Mouse (Mus musculus) left cerebral cortex, postnatal 14 days (tissue): ENCODE measurements at regions not wholly inside any gene's neighbourhood (a gene's known extent, or its start where the extent isn't known, plus 50 kb on each side); places are given as distances from the start of the nearest gene placed in this dataset.
"Not testable (repeated sequence)": the region's sequence is repeated elsewhere in the genome, so short reads cannot be mapped to it uniquely, and the experiment has no call there.

Experiments
- DNase-seq, 2 experiments: peaks; one replicate each; pipeline ENCODE4 v3.0.0; 2021 to 2022; ENCODE audit warnings: low spot score in 2 of 2, mixed read lengths in 1 of 2
- intact Hi-C: fragments of 180-260 bp; cut with DNase I; formaldehyde crosslinking; loops from one replicate; pipeline ENCODE4 v1.15.1; 2025

DNA sequence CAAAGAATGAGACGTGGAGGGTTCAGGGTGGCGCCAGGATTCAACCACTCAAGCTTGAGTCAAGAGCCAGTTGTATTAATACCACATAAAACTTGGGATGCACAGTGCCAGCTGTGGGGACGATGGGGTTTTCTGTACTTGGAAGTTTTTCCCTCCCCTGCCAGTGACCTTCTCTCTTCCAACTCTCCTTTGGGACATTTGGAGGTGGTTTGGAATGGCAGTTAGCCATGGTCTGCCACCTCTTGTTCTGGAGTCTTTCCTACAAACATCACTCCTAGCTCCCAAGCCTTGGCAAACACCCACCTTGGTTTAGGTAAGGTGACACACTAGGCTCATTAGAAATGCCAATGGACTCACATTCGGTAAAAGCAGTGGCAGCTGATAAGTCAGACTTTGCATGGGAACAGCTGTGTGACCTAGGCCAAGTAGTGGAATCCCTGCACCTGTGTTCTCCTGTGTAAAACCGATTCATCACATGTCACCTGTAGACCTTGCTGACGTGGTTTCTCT lies 84.1 kb upstream of the Slc25a13 start:
- intact Hi-C loops, result no loop called here
- no peak for DNase-seq

DNA sequence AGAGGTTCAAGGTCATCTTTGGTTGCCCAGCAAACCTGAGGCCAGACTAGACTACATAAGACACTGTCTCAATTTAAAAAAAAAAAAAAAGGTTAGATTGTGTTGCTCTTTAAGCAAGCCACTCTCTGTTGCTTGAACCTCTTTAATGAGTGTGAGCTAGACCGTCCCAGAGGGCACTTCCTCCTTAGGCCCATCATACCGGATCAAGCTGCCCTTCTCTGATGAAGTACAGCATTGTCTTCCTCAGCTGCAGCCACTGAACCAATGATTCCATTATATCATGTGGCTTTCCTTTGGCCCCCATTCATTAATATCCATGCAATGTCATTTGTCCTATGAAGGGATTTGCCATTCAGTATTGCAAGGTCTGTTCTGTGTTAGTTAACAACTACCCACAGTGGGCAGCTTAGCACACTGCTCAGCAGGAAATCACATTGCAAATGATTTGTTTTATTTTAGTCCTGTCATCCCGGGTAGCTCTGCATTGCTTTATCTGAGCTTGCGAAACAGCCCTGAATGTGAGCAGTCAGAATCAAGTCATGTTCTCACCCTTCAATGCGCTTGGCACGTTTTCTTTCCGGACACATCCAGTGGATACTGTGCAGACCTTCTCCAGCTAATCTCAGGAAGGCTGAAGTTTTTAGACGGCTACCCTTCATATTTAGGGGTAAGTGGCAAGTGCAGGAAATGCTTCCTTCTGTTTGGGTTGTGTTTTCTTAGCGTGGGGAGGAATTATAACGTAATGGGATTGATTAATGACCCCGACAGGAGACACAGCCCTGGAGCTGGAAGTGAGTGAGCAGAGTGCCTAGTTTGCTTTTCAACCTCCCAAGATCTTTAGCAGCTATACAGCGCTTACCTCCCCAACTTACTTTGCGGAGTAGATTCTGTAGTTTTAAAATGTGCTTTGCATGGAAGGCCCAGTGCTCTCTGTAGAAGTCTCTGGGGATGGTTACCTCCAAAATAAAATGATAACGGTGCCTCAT lies 82.2 kb upstream of the Slc25a13 start:
- peak in 1 of 2 experiments; percentile 8 for DNase-seq
- intact Hi-C loops, result no loop called here

DNA sequence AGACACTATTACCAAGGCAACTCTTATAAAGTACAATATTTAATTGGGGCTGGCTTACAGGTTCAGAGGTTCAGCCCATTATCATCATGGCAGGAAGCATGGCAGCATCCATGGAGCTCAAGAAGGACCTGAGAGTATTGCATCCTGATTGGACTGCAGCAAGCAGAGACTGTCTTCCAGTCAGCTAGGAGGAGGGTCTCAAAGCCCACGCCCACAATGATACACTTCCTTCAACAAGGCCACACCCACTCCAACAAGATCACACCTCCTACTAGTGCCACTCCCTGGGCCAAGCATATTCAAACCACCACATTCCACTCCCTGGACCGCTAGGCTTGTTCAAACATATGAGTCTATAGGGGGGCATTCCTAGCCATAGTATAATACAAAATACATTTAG lies 78.6 kb upstream of the Slc25a13 start:
- intact Hi-C loops, DNase-seq: not testable (repeated sequence)

DNA sequence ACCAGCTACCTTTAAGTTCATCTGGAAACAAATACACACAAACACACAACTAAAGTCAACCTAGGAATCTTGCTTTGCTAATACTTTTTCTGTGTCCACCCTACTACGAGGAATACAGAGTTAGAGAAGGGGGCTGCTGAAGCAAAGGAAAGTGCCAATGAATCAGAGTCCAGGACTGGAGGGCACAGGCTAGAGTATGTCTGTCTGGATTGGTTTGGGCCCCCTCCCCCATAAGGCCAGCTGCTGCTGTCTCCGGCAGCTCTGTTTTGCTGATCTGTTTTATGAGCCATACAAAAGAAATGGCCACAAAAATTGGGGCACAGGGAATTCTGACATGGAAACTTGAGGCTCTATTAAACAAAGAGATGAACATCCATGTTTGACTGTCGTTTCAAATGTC lies 74.8 kb upstream of the Slc25a13 start:
- intact Hi-C loops, result no loop called here

DNA sequence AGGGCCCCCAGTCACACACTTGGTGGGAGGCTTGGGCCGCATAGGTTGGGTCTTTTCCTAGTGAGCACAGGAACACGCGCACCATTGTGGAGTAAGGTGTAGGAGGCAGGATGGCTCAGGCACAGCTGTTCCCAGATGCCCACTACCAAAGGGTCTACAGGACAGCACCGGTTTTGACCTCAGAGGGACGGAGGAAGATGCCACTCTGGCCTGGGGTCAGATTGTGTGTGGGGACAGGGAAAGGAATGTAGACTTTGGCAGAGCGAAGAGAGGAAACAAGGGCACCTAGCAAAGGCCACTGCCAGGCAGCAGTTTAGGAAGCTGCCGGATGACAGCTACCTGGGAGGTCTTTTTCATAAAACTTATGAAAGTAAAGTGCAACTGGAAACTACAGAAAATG lies 73.5 kb upstream of the Slc25a13 start:
- no peak for DNase-seq
- intact Hi-C loops, result no loop called here

More for the DNA sequence above, 74.8 kb upstream of the Slc25a13 start:
- DNase-seq, result no peak

DNA sequence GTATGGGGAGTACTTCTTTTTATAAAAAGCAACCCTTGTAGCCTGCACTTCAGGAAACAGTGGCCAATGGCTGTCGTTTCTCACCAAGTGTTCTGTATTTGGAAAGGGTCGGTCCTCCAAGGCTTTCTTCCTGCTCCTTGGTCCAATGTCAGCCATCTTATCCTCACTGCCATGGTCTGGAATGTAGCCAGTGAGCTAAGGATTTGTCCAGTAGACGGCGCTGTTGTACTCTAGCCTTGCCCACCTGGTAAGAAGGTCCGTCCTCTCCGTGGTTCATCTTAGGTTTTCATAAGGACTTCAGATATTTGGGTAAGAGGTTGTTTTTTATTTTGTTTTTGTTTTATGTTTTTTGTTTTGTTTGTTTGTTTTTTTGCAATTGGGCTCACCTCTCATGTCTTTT lies 72.8 kb upstream of the Slc25a13 start:
- DNase-seq, result peak; percentile 54 to 59
- intact Hi-C loops, result no loop called here

DNA sequence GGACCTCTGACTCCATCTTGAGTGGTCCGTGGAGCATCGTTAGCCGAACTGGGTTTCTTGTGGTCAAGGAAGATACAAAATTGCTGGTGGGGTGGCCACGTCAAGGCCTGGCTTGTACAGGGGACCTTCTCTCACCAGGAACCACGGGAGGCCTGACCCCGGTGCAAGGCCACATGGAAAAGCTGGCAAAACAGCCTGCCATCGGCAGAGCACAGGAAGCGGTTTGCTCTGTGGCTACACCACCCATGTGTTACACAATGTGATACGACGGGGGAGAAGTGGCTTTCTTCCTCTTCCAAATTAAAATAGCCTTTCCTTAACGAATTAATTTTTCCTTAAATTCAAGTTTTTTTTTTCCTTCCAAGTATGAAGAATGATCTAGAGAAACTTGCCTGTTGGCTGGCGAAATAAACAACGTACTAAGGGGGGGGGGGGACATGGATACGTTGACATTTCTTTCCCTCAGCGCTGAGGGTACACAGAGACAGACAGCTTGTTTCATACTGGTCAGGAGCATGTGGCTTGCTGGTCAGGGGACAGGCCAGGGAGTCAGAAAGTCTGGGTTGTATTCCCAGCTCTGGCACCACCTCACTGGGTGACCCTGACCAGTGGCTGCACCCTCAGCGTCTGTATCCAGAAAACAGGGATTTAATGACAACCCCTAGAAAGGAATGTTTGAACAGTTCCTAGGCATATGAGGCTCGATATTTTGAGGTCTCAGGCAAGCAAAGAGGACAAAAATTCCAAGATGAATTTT lies 64.0 kb upstream of the Slc25a13 start:
- DNase-seq, result no peak
- intact Hi-C loops, result no loop called here

DNA sequence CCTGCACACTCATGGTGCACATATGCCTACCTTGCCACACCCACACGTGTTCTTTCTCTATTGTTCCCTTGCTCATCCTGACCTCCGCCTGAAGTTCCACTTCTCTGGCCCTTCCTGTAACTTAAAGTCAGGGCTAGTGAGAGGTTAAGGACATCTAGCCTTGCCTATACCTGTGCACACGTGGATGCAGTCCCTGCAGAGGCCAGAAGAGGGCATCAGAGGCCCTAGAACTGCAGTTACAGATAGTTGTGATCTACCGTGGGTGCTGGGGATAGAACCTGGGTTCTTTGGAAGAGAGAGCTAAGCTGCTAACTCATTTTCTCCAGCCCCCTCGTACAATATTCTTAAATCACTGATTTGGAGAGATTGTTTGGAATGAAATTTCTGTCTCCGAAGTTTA lies 62.7 kb upstream of the Slc25a13 start:
- DNase-seq, result no peak
- intact Hi-C loops, result no loop called here

DNA sequence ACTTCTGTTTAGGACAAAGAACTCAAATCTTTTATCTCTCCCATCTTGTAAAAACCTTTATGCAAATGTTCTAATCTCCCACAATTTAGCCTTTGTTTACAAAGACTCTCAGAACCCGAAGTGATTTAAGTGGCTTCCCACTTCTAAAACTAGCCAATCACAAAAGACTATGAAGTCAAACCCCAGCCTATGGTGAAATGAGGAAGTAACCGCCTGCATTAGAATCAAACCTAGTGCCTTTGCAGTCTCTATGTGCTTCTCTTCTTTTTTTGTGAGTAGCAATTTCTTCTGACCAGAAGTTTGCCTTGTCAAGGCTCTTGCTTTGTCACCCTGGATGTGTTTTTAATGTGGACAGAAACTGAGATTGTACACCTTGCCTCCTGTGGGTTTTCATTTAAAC lies 53.6 kb upstream of the Slc25a13 start:
- intact Hi-C loops, result no loop called here
- DNase-seq, result no peak
